Mouse (Mus musculus) testis, adult 2 months (tissue): Measurements from ENCODE around the gene Cep63.

ENCODE experiments used
- CTCF ChIP-seq: fragments of 200-500 bp; IDR thresholded peaks from 2 replicates; pipeline ENCODE4 v1.5.1; 2012; ENCODE audit warnings: low read depth, mild to moderate bottlenecking, inconsistent platforms, low read length, moderate library complexity; ENCODE audit not compliant: control insufficient read depth, insufficient read depth, insufficient replicate concordance
- POLR2A ChIP-seq: fragments of 200-500 bp; IDR thresholded peaks from 2 replicates; pipeline ENCODE4 v1.6.1; 2012; ENCODE audit warnings: low read depth, mild to moderate bottlenecking, inconsistent platforms, low read length, moderate library complexity; ENCODE audit not compliant: control insufficient read depth

- TF ChIP-seq CTCF = no peak
- TF ChIP-seq POLR2A = no peak
These were observed 2.7 kb upstream of the Cep63 start for GRCm38 (mm10) chr9:102629052-102629451.
